Comparison of ENCODE assay signal across 8 mouse cellular contexts in genomic region chr16:77013427-77014320, GRCm38 (mm10). TPM values are rescaled to one million over a fixed set of nuclear protein-coding genes. Genes with fewer than 3 reads are reported as not detected.
DNase-seq lines count a peak whose midpoint lies in the region; ATAC-seq and TF ChIP-seq lines count a peak whose summit lies in the region.

Gene Usp25, plus strand, starts transcription at chr16:77013706.

- peak within 1 kb of the TSS; percentile 97 for H3K27ac ChIP-seq in gastrocnemius, adult 2 months
- peak within 1 kb of the TSS; percentile 80 for H3K27ac ChIP-seq in hindbrain, embryonic 16.5 days (ENCODE audit: low read depth, low read length)

- no peak for TF ChIP-seq CTCF in gastrocnemius, adult 2 months (IDR thresholded peaks at IDR 0.05)

- peak within 1 kb of the TSS; percentile 88 for H3K4me3 ChIP-seq in gastrocnemius, adult 2 months
- H3K4me3 ChIP-seq in hindbrain, embryonic 16.5 days (ENCODE audit: low read length), result peak within 1 kb of the TSS; percentile 85

- intact Hi-C loops in gastrocnemius, adult 2 months (cut with DNase I), result loop anchor here (2.0 to 10.0 kb wide), 2 partner anchors 15 to 321 kb away; no protein-coding TSS in a partner anchor

- H3K36me3 ChIP-seq in hindbrain, embryonic 16.5 days (ENCODE audit: control insufficient read depth, insufficient read depth, low read length), result no peaks in the 10 kb centered on the region

- no peaks in the 10 kb centered on the region for H3K27me3 ChIP-seq in hindbrain, embryonic 16.5 days (replicated peaks; ENCODE audit: control insufficient read depth, insufficient read depth, low read length)

- under 1% methylated on average over 78 of the region's 126 CpGs for WGBS in hindbrain, embryonic 16.5 days

- H3K4me2 ChIP-seq in hindbrain, embryonic 16.5 days (ENCODE audit: low read length), result peak within 1 kb of the TSS; percentile 71

- DNase-seq in ZHBTc4 (ENCODE audit: low read depth, low spot score), result peak; percentile 92
- DNase-seq in gastrocnemius, adult 2 months, result peak; percentile 96
- peak; percentile 51 to 84 for DNase-seq in left cerebral cortex, adult 8-10 months (ENCODE audit: low spot score in 2 of 2)
- peak; percentile 86 for DNase-seq in right cerebral cortex, adult 18-20 months
- DNase-seq in urinary bladder, postnatal 10 days (ENCODE audit: low spot score), result peak; percentile 57

- peak within 1 kb of the TSS; percentile 91 for H3K9ac ChIP-seq in hindbrain, embryonic 16.5 days (ENCODE audit: low read depth, low read length)

- peaks cover 8% of the 10 kb centered on the region for H3K4me1 ChIP-seq in hindbrain, embryonic 16.5 days (ENCODE audit: control insufficient read depth, insufficient read depth, low read depth, low read length)

- H3K9me3 ChIP-seq in hindbrain, embryonic 16.5 days (ENCODE audit: control insufficient read depth, low read length), result no peaks in the 10 kb centered on the region

- peak; percentile 79 for ATAC-seq in common myeloid progenitor, adult 5-6 weeks (replicated peaks; ENCODE audit: low read depth, poor library complexity, severe bottlenecking)
- peak; percentile 95 for ATAC-seq in hindbrain, embryonic 16.5 days
- ATAC-seq in megakaryocyte, adult 5-6 weeks (ENCODE audit: poor library complexity, severe bottlenecking), result peak; percentile 82

RNA-seq across cellular contexts. Expression of gene Usp25, which starts in this region (rescaled TPM):
- total RNA-seq in common myeloid progenitor, adult 5-6 weeks (2017), result 83.1 and 97.4 TPM in 2 replicates
- 10 to 100 TPM; 88.0 to 93.4 TPM for total RNA-seq in gastrocnemius, adult 2 months (2021)
- 6.4 and 10.2 TPM in 2 replicates for polyA plus RNA-seq in hindbrain, embryonic 16.5 days (2015; fragmentation: Nextera tagmentation; extraction: Ambion mirVana)
- total RNA-seq in left cerebral cortex, adult 8-10 months (2022), result 10 to 100 TPM; 29.8 to 33.0 (median 31.8) TPM
- total RNA-seq in megakaryocyte, adult 5-6 weeks (2015), result 147 and 155 TPM in 2 replicates
- 160 and 174 TPM in 2 replicates for total RNA-seq in megakaryocyte, adult 5-6 weeks (2017)

Comparison
In these comparisons a context has a peak if more than half of its experiments do, and no peak if none do; other contexts are left out.
1. Peak in every context shown above with its lines: DNase-seq, ATAC-seq, H3K4me3 ChIP-seq and H3K27ac ChIP-seq.